In genomic region chr17:12265969-12266925, GRCm38 (mm10) we compare ENCODE assay signal across 7 mouse cellular contexts. TPM values are rescaled to one million over a fixed set of nuclear protein-coding genes. Genes with fewer than 3 reads are reported as not detected.
DNase-seq lines count a peak whose midpoint lies in the region; ATAC-seq and TF ChIP-seq lines count a peak whose summit lies in the region.

No protein-coding gene starts in this region.

- peak; percentile 78 to 88 for DNase-seq in adrenal gland, adult (ENCODE audit: inconsistent age in 2 of 2, low spot score in 1 of 2)
- DNase-seq in midbrain, postnatal 0 days (ENCODE audit: low spot score), result peak; percentile 66
- no peak for DNase-seq in MN1 (ENCODE audit: low spot score)

- peak; percentile 67 for ATAC-seq in embryonic facial prominence, embryonic 15.5 days (ENCODE audit: insufficient number of reproducible peaks, low FRiP score, low TSS enrichment, low read depth)
- ATAC-seq in heart, embryonic 12.5 days (ENCODE audit: insufficient number of reproducible peaks, low FRiP score), result peak; percentile 66
- ATAC-seq in kidney, embryonic 16.5 days (ENCODE audit: low FRiP score, low TSS enrichment), result peak; percentile 81
- peak; percentile 54 for ATAC-seq in limb, embryonic 15.5 days (ENCODE audit: insufficient number of reproducible peaks, low FRiP score, low TSS enrichment, low read depth)
- peak; percentile 83 for ATAC-seq in midbrain, postnatal 0 days (ENCODE audit: low FRiP score)

- 31% methylated on average over 21 of the region's 21 CpGs for WGBS in embryonic facial prominence, embryonic 15.5 days
- 50% methylated on average over 21 of the region's 21 CpGs for WGBS in heart, embryonic 12.5 days
- WGBS in kidney, embryonic 16.5 days, result 42% methylated on average over 21 of the region's 21 CpGs
- WGBS in limb, embryonic 15.5 days, result 26% methylated on average over 21 of the region's 21 CpGs
- 57% methylated on average over 21 of the region's 21 CpGs for WGBS in midbrain, postnatal 0 days

- peak overlapping the region; percentile 34 for H3K4me2 ChIP-seq in embryonic facial prominence, embryonic 15.5 days (replicated peaks)
- peak overlapping the region; percentile 44 for H3K4me2 ChIP-seq in heart, embryonic 12.5 days
- peak overlapping the region; percentile 19 for H3K4me2 ChIP-seq in kidney, embryonic 16.5 days (replicated peaks; ENCODE audit: low read depth, low read length)
- peak overlapping the region; percentile 11; the same call in 1 of the 2 replicates for H3K4me2 ChIP-seq in limb, embryonic 15.5 days
- no peak overlapping the region; the same call in 1 of the 2 replicates for H3K4me2 ChIP-seq in midbrain, postnatal 0 days (ENCODE audit: low read depth, low read length, poor library complexity, severe bottlenecking)

- H3K4me1 ChIP-seq in embryonic facial prominence, embryonic 15.5 days, result peaks cover 47% of the 10 kb centered on the region
- H3K4me1 ChIP-seq in heart, embryonic 12.5 days (replicated peaks), result peaks cover 27% of the 10 kb centered on the region
- H3K4me1 ChIP-seq in kidney, embryonic 16.5 days (ENCODE audit: insufficient read depth, low read length), result peaks cover 46% of the 10 kb centered on the region
- H3K4me1 ChIP-seq in limb, embryonic 15.5 days, result peaks cover 39% of the 10 kb centered on the region
- peaks cover 9% of the 10 kb centered on the region; the same call in 1 of the 2 replicates for H3K4me1 ChIP-seq in midbrain, postnatal 0 days (ENCODE audit: insufficient read depth, low read length)

- no peaks in the 10 kb centered on the region for H3K9me3 ChIP-seq in embryonic facial prominence, embryonic 15.5 days (replicated peaks)
- H3K9me3 ChIP-seq in heart, embryonic 12.5 days (replicated peaks), result no peaks in the 10 kb centered on the region
- no peaks in the 10 kb centered on the region for H3K9me3 ChIP-seq in kidney, embryonic 16.5 days (ENCODE audit: low read length)
- no peaks in the 10 kb centered on the region for H3K9me3 ChIP-seq in limb, embryonic 15.5 days
- H3K9me3 ChIP-seq in midbrain, postnatal 0 days (ENCODE audit: low read length), result no peaks in the 10 kb centered on the region

- TF ChIP-seq CTCF in midbrain, postnatal 0 days (IDR thresholded peaks at IDR 0.05), result peak; percentile 73

- peaks cover 10% of the 10 kb centered on the region for H3K36me3 ChIP-seq in embryonic facial prominence, embryonic 15.5 days
- H3K36me3 ChIP-seq in heart, embryonic 12.5 days, result peaks cover 43% of the 10 kb centered on the region
- peaks cover 13% of the 10 kb centered on the region for H3K36me3 ChIP-seq in kidney, embryonic 16.5 days (ENCODE audit: insufficient read depth, low read length)
- peaks cover 29% of the 10 kb centered on the region for H3K36me3 ChIP-seq in limb, embryonic 15.5 days
- peaks cover 16% of the 10 kb centered on the region for H3K36me3 ChIP-seq in midbrain, postnatal 0 days (ENCODE audit: insufficient read depth, low read length)

- no peak overlapping the region for H3K4me3 ChIP-seq in embryonic facial prominence, embryonic 15.5 days (replicated peaks)
- H3K4me3 ChIP-seq in heart, embryonic 12.5 days, result no peak overlapping the region
- no peak overlapping the region for H3K4me3 ChIP-seq in kidney, embryonic 16.5 days (ENCODE audit: low read length)
- H3K4me3 ChIP-seq in limb, embryonic 15.5 days, result no peak overlapping the region
- H3K4me3 ChIP-seq in midbrain, postnatal 0 days (ENCODE audit: low read depth, low read length), result no peak overlapping the region

- no peaks in the 10 kb centered on the region for H3K27me3 ChIP-seq in embryonic facial prominence, embryonic 15.5 days
- no peaks in the 10 kb centered on the region for H3K27me3 ChIP-seq in heart, embryonic 12.5 days (replicated peaks)
- no peaks in the 10 kb centered on the region for H3K27me3 ChIP-seq in kidney, embryonic 16.5 days (ENCODE audit: insufficient read depth, low read length)
- H3K27me3 ChIP-seq in limb, embryonic 15.5 days, result no peaks in the 10 kb centered on the region
- H3K27me3 ChIP-seq in midbrain, postnatal 0 days (ENCODE audit: insufficient read depth, low read length), result no peaks in the 10 kb centered on the region

- H3K27ac ChIP-seq in embryonic facial prominence, embryonic 15.5 days (replicated peaks), result peak overlapping the region; percentile 74
- H3K27ac ChIP-seq in heart, embryonic 12.5 days (ENCODE audit: poor library complexity, severe bottlenecking), result peak overlapping the region; percentile 70
- H3K27ac ChIP-seq in kidney, embryonic 16.5 days (ENCODE audit: low read length), result peak overlapping the region; percentile 74
- peak overlapping the region; percentile 59 for H3K27ac ChIP-seq in limb, embryonic 15.5 days
- peak overlapping the region; percentile 62 for H3K27ac ChIP-seq in midbrain, postnatal 0 days (ENCODE audit: low read depth, low read length)

- no peak overlapping the region for H3K9ac ChIP-seq in embryonic facial prominence, embryonic 15.5 days
- H3K9ac ChIP-seq in heart, embryonic 12.5 days, result no peak overlapping the region
- H3K9ac ChIP-seq in kidney, embryonic 16.5 days (replicated peaks; ENCODE audit: low read length), result no peak overlapping the region
- no peak overlapping the region for H3K9ac ChIP-seq in limb, embryonic 15.5 days
- no peak overlapping the region for H3K9ac ChIP-seq in midbrain, postnatal 0 days (replicated peaks; ENCODE audit: low read length, poor library complexity, severe bottlenecking)

RNA-seq across cellular contexts. Expression of gene Map3k4, which starts 52.3 kb away (rescaled TPM):
- polyA plus RNA-seq in embryonic facial prominence, embryonic 15.5 days (2015; fragmentation: Nextera tagmentation; extraction: Ambion mirVana), result 36.1 and 42.1 TPM in 2 replicates
- polyA plus RNA-seq in heart, embryonic 12.5 days (2016; fragmentation: Nextera tagmentation; extraction: Ambion mirVana), result 42.9 and 47.4 TPM in 2 replicates
- 36.0 and 38.8 TPM in 2 replicates for polyA plus RNA-seq in kidney, embryonic 16.5 days (2015; fragmentation: Nextera tagmentation; extraction: Ambion mirVana)
- polyA plus RNA-seq in limb, embryonic 15.5 days (2015; fragmentation: Nextera tagmentation; extraction: Ambion mirVana), result 38.8 and 41.6 TPM in 2 replicates
- total RNA-seq in midbrain, postnatal 0 days (2014; rRNA removed), result 36.1 and 37.1 TPM in 2 replicates
- 35.1 and 47.9 TPM in 2 replicates for polyA plus RNA-seq in midbrain, postnatal 0 days (2015; fragmentation: Nextera tagmentation; extraction: Ambion mirVana)
